Mouse (Mus musculus): ENCODE results near the gene Aff1. TPM values are rescaled to one million over a fixed set of nuclear protein-coding genes. Genes with fewer than 3 reads are reported as not detected.

The Aff1 gene
- total and polyA plus RNA-seq, 2 experiments from 2014 or later: 1.6 to 6.4 TPM

DNA sequence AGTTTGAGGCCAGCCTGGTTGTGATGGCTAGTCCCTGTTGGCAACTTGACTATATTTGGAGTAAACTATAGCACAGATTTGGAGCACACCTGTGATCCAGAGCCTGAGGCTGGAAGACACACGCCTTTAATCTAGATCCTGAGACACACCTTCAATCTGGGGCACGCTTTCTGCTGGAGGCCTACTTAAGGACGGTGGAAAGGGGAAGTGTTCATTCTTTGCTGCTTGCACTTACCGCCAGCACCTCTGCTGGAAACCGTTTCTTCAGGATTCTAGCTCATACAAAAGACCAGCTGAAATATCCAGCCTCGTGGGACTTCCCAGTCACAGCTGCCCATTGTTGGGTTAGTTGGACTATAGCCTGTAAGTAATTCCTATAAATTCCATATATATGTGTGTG, 10.4 kb downstream of the Aff1 start:
- Histone ChIP-seq H3K27ac (ENCODE audit: low read depth, low read length) (no peak overlapping the region), H3K36me3 (ENCODE audit: insufficient read depth, low read length) (no peaks in the 10 kb centered on the region), H3K9me3 (ENCODE audit: low read length) (no peaks in the 10 kb centered on the region), H3K4me2 (ENCODE audit: low read depth, low read length, poor library complexity, severe bottlenecking) (no peak overlapping the region), H3K27me3 (ENCODE audit: insufficient read depth, low read length) (no peaks in the 10 kb centered on the region), H3K9ac (replicated peaks; ENCODE audit: low read length, poor library complexity, severe bottlenecking) (no peak overlapping the region), H3K4me1 (ENCODE audit: insufficient read depth, low read length) (0 out of 2 replicates have a peak, but pooled peaks cover 3% of the 10 kb centered on the region), H3K4me3 (ENCODE audit: low read depth, low read length) (no peak overlapping the region)
- no peak for TF ChIP-seq CTCF (IDR thresholded peaks at IDR 0.05)
- no peak for ATAC-seq (ENCODE audit: low FRiP score)
- no peak for DNase-seq (ENCODE audit: low spot score)
- WGBS: 77% methylated on average over 6 of the region's 6 CpGs

- H3K9ac ChIP-seq (replicated peaks; ENCODE audit: low read length, poor library complexity, severe bottlenecking): no peak overlapping the region
- WGBS: 95% methylated on average over 4 of the region's 4 CpGs
- no peak for DNase-seq (ENCODE audit: low spot score)
- no peaks in the 10 kb centered on the region for H3K9me3 ChIP-seq (ENCODE audit: low read length)
- H3K4me3 ChIP-seq (ENCODE audit: low read depth, low read length): no peak overlapping the region
- TF ChIP-seq CTCF (IDR thresholded peaks at IDR 0.05): no peak
- H3K4me2 ChIP-seq (ENCODE audit: low read depth, low read length, poor library complexity, severe bottlenecking): no peak overlapping the region
- ATAC-seq (ENCODE audit: low FRiP score): no peak
- no peaks in the 10 kb centered on the region for H3K4me1 ChIP-seq (ENCODE audit: insufficient read depth, low read length)
- no peaks in the 10 kb centered on the region for H3K36me3 ChIP-seq (ENCODE audit: insufficient read depth, low read length)
- no peaks in the 10 kb centered on the region for H3K27me3 ChIP-seq (ENCODE audit: insufficient read depth, low read length)
- H3K27ac ChIP-seq (ENCODE audit: low read depth, low read length): no peak overlapping the region
These were observed 13.2 kb downstream of the Aff1 start for GRCm38 (mm10) chr5:103705331-103705730.

DNA sequence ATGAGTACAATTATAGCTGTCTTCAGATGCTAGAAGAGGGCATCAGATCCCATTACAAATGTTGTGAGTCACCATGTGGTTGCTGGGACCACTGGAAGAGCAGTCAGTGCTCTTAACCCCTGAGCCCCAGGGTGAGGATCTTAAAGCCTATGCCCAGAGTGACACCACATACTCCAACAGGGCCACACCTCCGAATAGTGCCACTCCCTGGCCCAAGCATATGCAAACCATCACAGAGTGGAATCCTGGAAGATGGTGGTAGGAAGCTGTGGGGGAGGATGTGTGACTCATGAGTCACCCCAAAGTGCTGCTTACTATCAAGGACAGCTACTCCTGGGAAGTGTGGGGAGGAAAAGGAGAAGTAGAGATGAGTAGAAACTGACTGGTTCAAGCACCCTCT, 13.7 kb downstream of the Aff1 start:
- DNase-seq (ENCODE audit: low spot score) (no peak), ATAC-seq (ENCODE audit: low FRiP score) (no peak)
- H3K27me3 ChIP-seq (ENCODE audit: insufficient read depth, low read length): no peaks in the 10 kb centered on the region
- H3K9ac ChIP-seq (replicated peaks; ENCODE audit: low read length, poor library complexity, severe bottlenecking): no peak overlapping the region
- no peak overlapping the region for H3K4me3 ChIP-seq (ENCODE audit: low read depth, low read length)
- no peak overlapping the region for H3K4me2 ChIP-seq (ENCODE audit: low read depth, low read length, poor library complexity, severe bottlenecking)
- H3K27ac ChIP-seq (ENCODE audit: low read depth, low read length): no peak overlapping the region
- no peak for TF ChIP-seq CTCF (IDR thresholded peaks at IDR 0.05)
- no peaks in the 10 kb centered on the region for H3K9me3 ChIP-seq (ENCODE audit: low read length)
- H3K4me1 ChIP-seq (ENCODE audit: insufficient read depth, low read length): no peaks in the 10 kb centered on the region
- WGBS: 95% methylated on average over 1 of the region's 1 CpGs
- no peaks in the 10 kb centered on the region for H3K36me3 ChIP-seq (ENCODE audit: insufficient read depth, low read length)

GRCm38 (mm10) chr5:103709044-103709443, 16.9 kb downstream of the Aff1 start:
- H3K4me1 ChIP-seq (ENCODE audit: insufficient read depth, low read length): no peaks in the 10 kb centered on the region
- no peak overlapping the region for H3K9ac ChIP-seq (replicated peaks; ENCODE audit: low read length, poor library complexity, severe bottlenecking)
- DNase-seq (ENCODE audit: low spot score) (no peak), ATAC-seq (ENCODE audit: low FRiP score) (no peak)
- 95% methylated on average over 3 of the region's 3 CpGs for WGBS
- no peaks in the 10 kb centered on the region for H3K9me3 ChIP-seq (ENCODE audit: low read length)
- no peak overlapping the region for H3K27ac ChIP-seq (ENCODE audit: low read depth, low read length)
- H3K27me3 ChIP-seq (ENCODE audit: insufficient read depth, low read length): no peaks in the 10 kb centered on the region
- H3K4me2 ChIP-seq (ENCODE audit: low read depth, low read length, poor library complexity, severe bottlenecking): no peak overlapping the region
- no peaks in the 10 kb centered on the region for H3K36me3 ChIP-seq (ENCODE audit: insufficient read depth, low read length)
- H3K4me3 ChIP-seq (ENCODE audit: low read depth, low read length): no peak overlapping the region
- TF ChIP-seq CTCF (IDR thresholded peaks at IDR 0.05): no peak

DNA sequence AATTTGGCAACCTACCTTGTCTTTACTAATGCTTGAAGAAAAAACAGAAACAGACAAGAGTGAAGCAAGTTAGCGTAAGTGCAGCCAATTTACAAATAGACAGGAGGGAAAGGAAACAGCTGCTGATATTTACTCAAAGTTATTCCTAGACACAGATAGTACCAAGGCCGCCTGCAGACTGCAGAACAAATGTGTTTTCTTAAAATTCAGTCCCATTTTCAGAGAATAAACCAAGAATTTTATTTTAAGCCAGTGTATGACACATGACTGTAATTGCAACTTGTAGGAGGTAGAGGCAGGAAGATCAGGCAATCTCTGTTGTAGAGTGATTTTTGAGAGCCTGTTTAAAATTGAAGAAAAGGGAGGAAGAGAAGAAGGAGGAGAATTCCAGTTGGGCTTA, 19.7 kb downstream of the Aff1 start:
- Histone ChIP-seq H3K36me3 (ENCODE audit: insufficient read depth, low read length) (no peaks in the 10 kb centered on the region), H3K27ac (ENCODE audit: low read depth, low read length) (no peak overlapping the region), H3K27me3 (ENCODE audit: insufficient read depth, low read length) (no peaks in the 10 kb centered on the region), H3K4me2 (ENCODE audit: low read depth, low read length, poor library complexity, severe bottlenecking) (no peak overlapping the region), H3K9ac (replicated peaks; ENCODE audit: low read length, poor library complexity, severe bottlenecking) (no peak overlapping the region), H3K9me3 (ENCODE audit: low read length) (no peaks in the 10 kb centered on the region), H3K4me1 (ENCODE audit: insufficient read depth, low read length) (no peaks in the 10 kb centered on the region), H3K4me3 (ENCODE audit: low read depth, low read length) (no peak overlapping the region)
- DNase-seq (ENCODE audit: low spot score) (no peak), ATAC-seq (ENCODE audit: low FRiP score) (no peak)
- no peak for TF ChIP-seq CTCF (IDR thresholded peaks at IDR 0.05)
- 66% methylated on average over 2 of the region's 2 CpGs for WGBS

DNA sequence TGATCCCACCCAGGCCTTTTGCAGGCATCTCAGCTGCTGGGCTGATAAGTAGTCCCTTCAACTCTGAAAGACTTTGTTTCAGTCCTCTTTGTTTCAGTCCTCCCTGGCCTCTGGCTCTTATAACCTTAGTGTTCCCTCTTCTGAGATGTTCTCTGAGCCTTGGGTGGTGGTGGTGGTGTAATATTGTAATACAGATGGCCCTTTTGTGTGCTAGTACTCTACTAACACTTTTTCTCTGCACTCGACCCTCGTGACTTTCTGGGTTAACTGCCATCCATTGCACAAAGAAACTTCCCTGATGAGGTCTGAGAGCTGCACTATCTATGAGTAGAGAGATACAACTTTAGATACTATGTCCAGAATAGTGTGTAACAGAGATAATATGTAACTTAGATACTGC, 21.2 kb downstream of the Aff1 start:
- H3K36me3 ChIP-seq (ENCODE audit: insufficient read depth, low read length): no peaks in the 10 kb centered on the region
- no peak for TF ChIP-seq CTCF (IDR thresholded peaks at IDR 0.05)
- H3K4me3 ChIP-seq (ENCODE audit: low read depth, low read length): no peak overlapping the region
- no peaks in the 10 kb centered on the region for H3K27me3 ChIP-seq (ENCODE audit: insufficient read depth, low read length)
- H3K4me1 ChIP-seq (ENCODE audit: insufficient read depth, low read length): no peaks in the 10 kb centered on the region
- ATAC-seq (ENCODE audit: low FRiP score) (no peak), DNase-seq (ENCODE audit: low spot score) (no peak)
- H3K9ac ChIP-seq (replicated peaks; ENCODE audit: low read length, poor library complexity, severe bottlenecking): no peak overlapping the region
- H3K9me3 ChIP-seq (ENCODE audit: low read length): no peaks in the 10 kb centered on the region
- 80% methylated on average over 2 of the region's 2 CpGs for WGBS
- no peak overlapping the region for H3K27ac ChIP-seq (ENCODE audit: low read depth, low read length)
- H3K4me2 ChIP-seq (ENCODE audit: low read depth, low read length, poor library complexity, severe bottlenecking): no peak overlapping the region
